Mouse (Mus musculus): ENCODE measurements around the gene Eml4.

Gene Eml4

GRCm38 (mm10) chr17:83344226-83344625 is 6.5 kb upstream of the Eml4 start:
- DNase-seq = no peak

- DNase-seq = no peak
Observed at GRCm38 (mm10) chr17:83348056-83348822, 2.5 kb upstream of the Eml4 start.

- DNase-seq = no peak
Observed at GRCm38 (mm10) chr17:83351119-83351531, 394 bp downstream of the Eml4 start.

- DNase-seq = no peak
Observed at GRCm38 (mm10) chr17:83351601-83352413, 1.1 kb downstream of the Eml4 start.

GRCm38 (mm10) chr17:83352456-83352855 is 1.7 kb downstream of the Eml4 start:
- DNase-seq = no peak

GRCm38 (mm10) chr17:83353011-83353410 is 2.3 kb downstream of the Eml4 start:
- DNase-seq = no peak

- no peak for DNase-seq
Observed at GRCm38 (mm10) chr17:83353460-83353859, 2.7 kb downstream of the Eml4 start.

GRCm38 (mm10) chr17:83355481-83355880 is 4.8 kb downstream of the Eml4 start:
- DNase-seq = no peak

- DNase-seq = no peak
Observed at GRCm38 (mm10) chr17:83359934-83360333, 9.2 kb downstream of the Eml4 start.

GRCm38 (mm10) chr17:83360796-83361566 is 10.2 kb downstream of the Eml4 start:
- no peak for DNase-seq

GRCm38 (mm10) chr17:83363081-83363480 is 12.3 kb downstream of the Eml4 start:
- no peak for DNase-seq

- no peak for DNase-seq
Observed at GRCm38 (mm10) chr17:83364296-83364695, 13.6 kb downstream of the Eml4 start.

GRCm38 (mm10) chr17:83365130-83365529 is 14.4 kb downstream of the Eml4 start:
- DNase-seq = no peak

GRCm38 (mm10) chr17:83365614-83366355 is 15.1 kb downstream of the Eml4 start:
- DNase-seq = no peak

GRCm38 (mm10) chr17:83367387-83367786 is 16.7 kb downstream of the Eml4 start:
- no peak for DNase-seq

- no peak for DNase-seq
Observed at GRCm38 (mm10) chr17:83374123-83374522, 23.4 kb downstream of the Eml4 start.

- DNase-seq = no peak
Observed at GRCm38 (mm10) chr17:83375848-83376247, 25.1 kb downstream of the Eml4 start.

GRCm38 (mm10) chr17:83376801-83377200 is 26.1 kb downstream of the Eml4 start:
- no peak for DNase-seq

- peak; percentile 32 for DNase-seq
Observed at GRCm38 (mm10) chr17:83377755-83378443, 27.2 kb downstream of the Eml4 start.

GRCm38 (mm10) chr17:83378444-83378762 is 27.7 kb downstream of the Eml4 start:
- no peak for DNase-seq

GRCm38 (mm10) chr17:83379366-83379765 is 28.6 kb downstream of the Eml4 start:
- no peak for DNase-seq

- DNase-seq = no peak
Observed at GRCm38 (mm10) chr17:83379791-83380190, 29.1 kb downstream of the Eml4 start.

Data from kidney, postnatal 10 days (tissue).